Mouse (Mus musculus) natural killer cell, adult 2 months (primary cell): ENCODE results near the gene Gm20388.

ENCODE experiments used
- DNase-seq, 2 experiments: peaks; one replicate each; pipeline ENCODE4 v3.0.0; 2022; ENCODE audit warnings: low spot score in 2 of 2

Gm20388 gene

DNA sequence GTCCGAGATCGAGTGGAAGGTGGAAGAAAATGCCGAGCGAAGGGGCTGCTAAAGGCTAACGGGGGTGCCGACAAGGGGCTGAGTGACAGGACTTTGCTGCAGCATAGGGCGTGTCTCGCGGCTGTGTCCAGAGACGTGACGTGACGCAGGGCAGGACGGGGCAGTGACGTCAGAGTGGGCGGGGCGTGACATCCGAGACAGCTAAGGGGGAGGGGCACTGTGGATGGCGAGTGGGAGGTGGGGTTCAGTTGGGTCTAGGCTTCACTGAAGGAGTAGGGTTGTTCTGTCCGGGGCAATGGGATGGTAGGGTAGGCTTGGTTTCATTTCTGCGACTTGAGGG lies 3463.6 kb downstream of the Gm20388 start:
- peak; percentile 96 to 98 for DNase-seq

DNA sequence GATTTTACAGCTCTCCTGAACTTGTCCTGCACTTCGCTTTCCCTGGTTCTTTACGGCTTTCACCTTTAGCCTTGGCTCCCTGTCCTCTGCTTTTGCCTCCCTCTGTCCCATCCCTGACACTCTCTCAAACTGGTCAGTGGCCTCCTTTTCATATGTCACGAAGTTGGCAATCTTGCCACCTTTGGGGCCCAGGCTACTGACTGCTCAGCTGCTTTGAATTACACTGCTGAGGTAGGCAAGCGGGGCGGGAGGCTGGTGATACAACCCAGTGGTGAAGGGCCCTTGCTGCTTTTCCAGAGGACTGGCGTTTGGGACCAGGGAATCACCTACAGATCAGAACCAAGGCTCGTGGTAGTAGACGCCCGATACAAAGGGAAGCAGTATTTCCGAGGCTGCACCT lies 3465.1 kb downstream of the Gm20388 start:
- no peak for DNase-seq

DNA sequence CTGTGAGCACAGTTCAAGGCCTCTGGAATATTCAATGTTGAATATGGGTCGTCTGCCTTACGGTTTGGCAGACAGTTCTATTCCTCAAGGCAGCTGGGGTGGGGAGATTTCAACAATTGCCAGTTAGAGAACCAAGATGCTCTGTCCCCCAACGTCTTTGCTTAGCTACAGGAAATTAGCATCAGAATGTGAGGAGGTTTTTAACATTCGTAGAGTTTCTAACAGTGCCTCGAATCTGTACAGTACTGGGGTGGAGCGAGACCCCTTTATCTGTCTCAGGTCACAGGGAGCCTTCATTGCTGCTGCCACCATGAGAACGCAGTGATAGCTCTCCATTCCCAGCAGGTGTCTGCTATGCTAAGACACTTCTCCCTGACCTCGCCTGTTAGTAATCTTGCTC lies 3465.5 kb downstream of the Gm20388 start:
- no peak for DNase-seq

DNA sequence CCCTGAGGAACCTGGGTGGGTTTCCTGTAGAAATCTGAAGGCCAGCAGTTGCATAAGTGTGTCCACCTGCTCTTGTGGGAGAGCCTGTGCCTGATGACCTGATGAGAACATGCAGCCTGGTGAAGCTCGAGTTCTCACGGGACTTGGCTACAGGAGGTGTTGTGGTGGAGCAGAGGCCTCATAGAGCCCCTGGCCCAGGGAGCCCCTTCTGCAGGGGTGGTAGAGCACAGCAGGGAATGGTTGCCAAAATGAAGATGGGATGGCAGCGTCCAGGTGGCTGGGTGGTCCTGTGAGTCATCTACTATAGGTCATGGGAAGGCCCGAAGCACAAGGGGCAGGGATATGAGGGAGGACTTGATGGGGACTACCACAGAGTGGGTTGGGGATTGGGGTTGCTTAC lies 3471.1 kb downstream of the Gm20388 start:
- no peak for DNase-seq

DNA sequence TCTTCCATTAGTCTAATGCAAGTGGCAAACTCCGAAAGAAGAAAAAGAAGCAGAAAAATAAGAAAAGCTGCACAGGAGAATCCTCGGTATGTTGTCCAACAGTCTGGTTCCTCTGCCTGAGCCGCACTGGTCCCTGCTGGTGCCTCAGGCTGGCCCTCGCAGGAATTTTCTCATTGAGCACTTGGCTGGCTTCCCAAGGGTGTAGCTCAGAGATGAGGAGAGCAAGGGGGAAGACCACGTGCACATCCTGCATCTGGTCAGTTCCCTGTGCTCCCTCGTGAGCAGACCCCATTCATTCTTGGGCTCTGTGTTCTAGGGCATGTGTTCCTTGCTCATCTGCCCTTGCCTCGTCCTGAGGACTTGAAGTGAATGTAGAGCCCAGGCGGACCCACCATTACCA lies 3471.9 kb downstream of the Gm20388 start:
- no peak for DNase-seq

DNA sequence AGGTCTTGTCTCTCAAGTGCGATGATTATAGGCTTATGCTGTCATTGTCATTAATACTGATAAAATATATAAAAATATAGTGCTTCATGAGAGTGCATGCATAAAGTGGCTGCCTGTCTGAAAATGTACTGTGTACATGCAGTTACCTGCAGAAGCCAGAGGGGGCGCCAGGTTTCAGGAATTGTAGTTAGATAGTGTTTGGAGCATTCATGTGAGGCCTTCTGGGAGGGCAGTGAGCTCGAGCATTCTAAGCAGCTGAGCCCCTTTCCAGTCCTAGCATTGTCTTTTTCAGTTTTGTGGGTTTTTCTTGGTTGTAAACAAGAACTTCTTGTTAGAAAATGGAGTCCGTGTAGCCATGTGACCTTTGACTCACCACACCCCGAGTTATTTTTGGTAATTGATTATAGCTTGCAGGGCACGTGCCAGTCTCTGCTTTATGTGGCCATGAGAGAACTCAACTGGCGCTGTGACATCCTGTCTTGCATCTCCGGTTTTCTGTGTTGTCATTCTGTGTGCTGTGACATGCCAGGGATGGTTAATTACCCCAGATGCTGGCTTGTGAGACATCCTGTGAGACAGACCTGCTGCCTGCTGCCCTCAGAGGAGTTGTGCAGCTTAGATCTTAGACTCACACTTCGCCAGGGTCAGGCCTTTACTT lies 3474.4 kb downstream of the Gm20388 start:
- DNase-seq = peak in 1 of 2 experiments; percentile 41

DNA sequence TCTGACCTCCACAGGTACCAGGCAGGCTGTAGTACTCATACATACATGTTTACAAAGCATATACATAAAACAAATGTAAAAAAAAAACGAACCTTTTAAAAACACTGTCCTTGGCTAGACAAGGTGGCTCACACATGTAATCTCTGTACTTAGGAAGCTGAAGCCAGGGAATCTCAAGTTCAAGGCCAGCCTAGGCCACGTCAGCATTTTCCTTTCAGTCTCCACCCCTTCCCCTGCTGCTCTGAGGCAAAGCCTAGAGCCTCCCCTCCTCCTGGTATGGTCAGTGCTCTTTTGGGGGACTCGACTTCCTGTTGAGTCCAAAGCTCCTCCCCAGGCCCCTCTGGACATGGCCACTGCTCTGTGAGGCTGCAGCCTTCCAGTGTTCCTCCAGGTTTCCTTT lies 3476.4 kb downstream of the Gm20388 start:
- no peak for DNase-seq

DNA sequence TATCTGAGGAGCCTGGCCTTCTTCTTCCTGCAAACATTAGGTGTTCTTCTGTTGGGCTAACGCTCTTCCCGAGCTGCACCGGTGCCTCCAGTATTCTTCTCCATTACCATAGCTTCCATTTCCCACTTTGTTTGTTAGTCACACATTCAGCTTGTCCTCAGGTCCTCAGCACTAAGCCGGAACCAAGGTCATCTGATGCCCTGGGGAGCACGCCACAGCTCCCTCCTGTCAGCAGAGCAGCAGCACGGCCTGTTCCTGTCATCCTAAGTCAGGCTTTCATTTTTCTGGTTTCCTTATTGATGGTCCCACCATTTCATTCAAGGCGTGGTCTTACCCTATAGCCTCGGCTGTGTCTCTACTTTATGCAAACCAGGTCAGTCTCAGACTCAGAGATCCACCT lies 3477.2 kb downstream of the Gm20388 start:
- no peak for DNase-seq

DNA sequence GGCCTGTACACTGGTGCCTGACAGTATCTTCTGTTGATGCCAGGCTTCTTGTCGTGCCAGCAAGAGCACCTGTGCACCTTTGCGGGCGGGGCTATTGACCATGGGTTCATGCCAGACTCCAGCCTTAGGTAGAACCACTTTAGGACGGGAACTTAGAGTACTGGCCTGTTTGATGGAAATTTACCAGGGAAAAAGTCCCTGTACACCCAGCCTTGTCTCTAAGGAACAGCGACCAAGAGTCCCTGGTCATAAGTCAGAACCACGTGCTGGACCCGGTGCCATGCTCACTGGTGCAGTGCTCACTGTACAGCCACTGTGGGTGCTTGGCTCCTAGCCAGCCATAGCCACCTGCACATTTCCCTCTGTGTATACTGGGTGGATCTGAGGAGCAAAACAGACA lies 3478.4 kb downstream of the Gm20388 start:
- no peak for DNase-seq

DNA sequence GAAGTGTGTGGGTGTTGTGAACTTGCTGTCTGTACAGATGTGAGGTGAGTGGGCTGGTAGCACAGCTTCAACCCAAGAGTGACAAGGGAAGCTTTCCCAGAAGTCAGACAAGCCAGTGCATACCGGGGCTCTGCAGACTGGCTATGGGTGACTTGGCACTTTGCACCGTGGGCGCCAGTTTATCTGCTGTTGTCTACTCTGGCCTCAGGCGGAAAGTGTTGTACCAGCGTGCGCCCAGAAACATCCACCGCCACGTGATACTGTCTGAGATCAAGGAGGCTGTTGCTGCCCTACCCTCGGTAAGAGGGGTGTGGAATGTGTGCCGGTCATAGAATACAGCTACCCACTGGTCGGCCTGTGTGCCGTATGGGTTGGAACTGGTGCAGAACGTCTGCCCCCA lies 3487.7 kb downstream of the Gm20388 start:
- no peak for DNase-seq

DNA sequence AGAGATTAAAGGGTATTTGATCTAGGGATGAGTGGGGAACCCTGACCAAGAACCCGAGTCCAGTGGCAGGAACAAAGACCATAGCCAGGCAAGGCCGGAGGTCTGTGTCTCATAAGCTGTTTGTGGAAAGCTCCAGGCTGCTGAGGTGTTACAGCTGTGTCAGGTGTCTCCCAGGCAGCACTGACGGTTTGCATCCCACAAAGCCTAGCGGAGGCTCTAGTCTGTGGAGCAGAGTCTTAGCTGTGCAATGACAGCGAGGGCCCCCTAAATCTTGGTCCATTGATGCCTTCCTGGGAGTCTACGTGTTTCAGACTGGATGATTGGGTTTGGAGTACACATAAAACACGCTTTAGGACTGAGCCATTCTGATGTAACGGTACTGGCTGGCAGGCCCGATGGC lies 3491.3 kb downstream of the Gm20388 start:
- no peak for DNase-seq

DNA sequence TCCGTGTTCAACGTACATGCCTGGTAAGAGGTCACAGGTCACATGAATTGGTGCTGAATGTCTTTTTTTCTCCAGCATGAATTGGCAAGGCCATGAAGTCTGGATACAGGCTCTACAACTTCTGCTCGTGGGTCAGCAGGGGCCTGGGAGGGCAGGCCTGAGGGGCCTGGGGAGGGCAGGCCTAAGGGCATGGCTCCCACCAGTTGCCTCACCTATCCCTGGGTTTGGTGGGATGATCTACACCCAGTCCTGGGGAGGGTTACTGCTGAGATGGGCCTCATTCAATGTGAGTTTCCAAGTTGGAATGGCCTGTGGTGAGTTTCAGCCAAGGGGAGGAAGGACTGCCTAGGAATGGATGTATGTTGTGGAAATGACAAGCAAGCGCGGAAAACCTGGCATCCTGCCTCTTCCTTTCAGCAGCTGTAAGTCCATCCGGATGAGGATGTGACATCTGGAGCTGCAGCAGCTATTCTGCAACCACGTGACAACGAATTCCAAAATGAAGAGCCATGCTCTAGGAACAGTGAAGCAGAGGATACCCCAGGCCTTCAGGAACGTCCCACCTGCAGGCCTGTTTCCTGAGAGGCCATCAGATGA lies 3492.2 kb downstream of the Gm20388 start:
- DNase-seq = no peak

DNA sequence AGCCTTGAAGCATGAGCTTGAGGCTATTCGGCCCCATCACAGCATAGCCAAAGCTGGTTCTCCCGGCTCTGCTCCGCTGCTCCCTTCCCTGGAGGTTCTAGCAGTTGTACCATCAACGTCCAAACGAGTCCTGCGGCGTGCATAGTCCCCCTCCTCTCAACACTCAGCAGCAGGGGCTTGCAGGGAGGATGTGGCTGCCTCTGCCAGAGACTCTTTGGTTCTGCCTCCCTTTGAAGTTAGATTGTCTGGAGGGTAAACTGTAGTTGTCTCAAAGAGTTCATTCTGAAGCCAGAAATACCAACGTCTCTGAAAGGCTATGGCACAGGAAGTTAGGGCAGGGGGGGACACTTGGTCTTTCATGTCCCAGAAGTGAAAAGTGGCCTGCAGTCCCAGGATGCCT lies 3493.9 kb downstream of the Gm20388 start:
- DNase-seq = no peak

DNA sequence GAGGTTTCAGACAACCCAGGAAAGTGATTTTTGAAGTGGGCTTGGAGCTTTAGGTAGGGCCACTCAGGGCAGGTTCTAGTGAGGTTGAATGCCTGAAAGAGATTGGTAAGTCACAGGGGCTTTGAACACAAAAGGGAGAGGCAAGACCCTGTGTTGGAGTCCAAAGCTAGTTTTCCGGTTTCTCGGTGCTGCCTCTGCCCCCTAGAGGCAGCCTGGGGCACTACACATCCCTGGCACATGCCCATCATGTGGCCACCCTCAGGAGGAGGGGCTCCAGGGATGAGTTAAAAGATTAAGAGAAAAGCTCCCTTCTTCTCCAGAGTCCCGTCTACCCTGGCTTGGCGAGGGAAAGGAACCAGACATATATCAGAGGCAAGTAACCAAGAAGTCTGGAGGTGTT lies 3496.1 kb downstream of the Gm20388 start, which contains the start of gene Mc1r:
Gene Mc1r (plus strand): TSS at position 322 of the 400 bp plus-strand sequence.
- DNase-seq = peak; percentile 41 to 65

DNA sequence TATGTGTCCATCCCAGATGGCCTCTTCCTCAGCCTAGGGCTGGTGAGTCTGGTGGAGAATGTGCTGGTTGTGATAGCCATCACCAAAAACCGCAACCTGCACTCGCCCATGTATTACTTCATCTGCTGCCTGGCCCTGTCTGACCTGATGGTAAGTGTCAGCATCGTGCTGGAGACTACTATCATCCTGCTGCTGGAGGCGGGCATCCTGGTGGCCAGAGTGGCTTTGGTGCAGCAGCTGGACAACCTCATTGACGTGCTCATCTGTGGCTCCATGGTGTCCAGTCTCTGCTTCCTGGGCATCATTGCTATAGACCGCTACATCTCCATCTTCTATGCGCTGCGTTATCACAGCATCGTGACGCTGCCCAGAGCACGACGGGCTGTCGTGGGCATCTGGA lies 3497.0 kb downstream of the Gm20388 start:
- DNase-seq = no peak

DNA sequence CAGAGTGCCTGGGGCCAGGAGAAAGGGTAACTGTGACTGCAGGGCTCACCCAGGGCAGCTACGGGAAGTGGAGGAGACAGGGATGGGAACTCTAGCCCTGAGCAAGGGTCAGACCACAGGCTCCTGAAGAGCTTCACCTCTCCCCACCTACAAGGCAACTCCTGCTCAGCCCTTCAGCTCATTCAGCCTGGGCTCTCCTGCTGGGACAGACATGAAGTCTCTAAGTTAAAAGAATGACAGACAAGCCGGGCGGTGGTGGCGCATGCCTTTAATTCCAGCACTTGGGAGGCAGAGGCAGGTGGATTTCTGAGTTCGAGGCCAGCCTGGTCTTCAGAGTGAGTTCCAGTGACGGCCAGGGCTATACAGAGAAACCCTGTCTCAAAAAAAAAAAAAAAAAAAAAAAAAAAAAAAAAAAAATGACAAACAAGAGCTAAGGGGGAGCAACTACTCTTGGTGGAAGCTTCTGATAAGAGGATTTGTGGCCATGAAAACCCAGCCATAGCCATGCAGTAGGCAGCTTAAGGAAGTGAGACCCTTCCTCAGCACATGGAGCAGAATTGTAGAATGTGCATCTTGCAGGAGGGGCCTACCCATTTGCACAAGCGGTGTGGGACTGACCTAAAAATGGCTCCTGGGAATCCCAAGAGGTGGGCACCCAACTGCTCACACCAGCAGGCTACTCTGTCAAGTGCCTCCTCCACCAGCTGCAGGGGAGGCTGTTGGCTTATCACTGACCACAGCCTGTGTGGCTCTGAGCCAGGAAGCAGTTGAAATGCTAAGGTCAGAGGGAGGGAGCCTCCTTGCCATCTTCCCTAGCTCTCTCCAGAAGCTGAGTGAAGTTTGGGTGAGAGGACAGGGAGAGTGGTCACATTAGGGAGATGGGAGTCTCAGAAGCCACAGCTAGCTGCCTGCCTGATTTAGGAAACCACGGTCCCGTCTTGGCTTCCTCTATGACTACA lies 3498.2 kb downstream of the Gm20388 start:
- DNase-seq = no peak

DNA sequence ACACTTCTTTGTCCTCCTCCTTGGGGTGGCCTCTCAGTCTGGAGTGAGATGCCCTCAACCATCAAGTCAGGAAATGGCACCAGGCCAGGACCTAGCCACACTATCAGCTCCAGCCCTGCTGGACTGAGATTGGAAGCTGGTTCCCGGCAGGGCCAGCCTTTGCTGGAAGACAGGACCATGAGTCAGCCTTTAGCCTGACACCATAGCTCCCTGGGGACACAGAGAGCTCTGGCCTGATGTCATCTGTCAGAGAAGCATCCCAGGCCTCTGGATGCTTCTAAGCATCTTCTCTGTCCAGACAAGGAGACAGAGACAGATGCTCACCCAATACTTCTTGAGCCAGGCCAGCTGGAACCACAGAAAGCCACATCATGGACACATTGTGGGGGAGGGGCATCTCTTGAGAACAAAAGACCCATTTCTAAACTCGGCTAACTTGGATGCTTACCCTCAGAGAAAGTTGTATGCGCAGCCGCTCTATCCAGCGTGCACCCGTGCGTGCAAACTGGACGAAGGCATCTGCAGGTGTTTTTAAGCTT lies 3499.5 kb downstream of the Gm20388 start:
- DNase-seq = no peak

DNA sequence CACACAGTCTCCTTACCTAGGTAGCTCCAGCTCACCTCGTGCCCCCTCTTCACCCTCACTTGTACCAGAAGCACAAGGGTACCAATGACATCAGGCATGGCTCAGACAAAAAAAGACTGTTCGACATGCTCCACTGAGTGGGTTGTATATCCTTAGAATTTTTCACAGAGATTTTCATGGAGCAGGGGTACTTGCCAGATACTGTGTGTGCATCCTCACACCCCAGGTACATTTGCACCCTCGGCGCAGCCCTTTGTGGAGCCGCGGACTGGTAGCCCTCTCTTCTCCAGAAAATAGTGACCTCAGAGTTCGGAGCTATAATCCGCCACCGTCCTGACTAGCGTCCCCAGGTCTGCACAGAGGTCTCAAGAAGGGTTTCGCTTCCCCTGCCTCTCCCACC lies 3500.1 kb downstream of the Gm20388 start:
- no peak for DNase-seq

DNA sequence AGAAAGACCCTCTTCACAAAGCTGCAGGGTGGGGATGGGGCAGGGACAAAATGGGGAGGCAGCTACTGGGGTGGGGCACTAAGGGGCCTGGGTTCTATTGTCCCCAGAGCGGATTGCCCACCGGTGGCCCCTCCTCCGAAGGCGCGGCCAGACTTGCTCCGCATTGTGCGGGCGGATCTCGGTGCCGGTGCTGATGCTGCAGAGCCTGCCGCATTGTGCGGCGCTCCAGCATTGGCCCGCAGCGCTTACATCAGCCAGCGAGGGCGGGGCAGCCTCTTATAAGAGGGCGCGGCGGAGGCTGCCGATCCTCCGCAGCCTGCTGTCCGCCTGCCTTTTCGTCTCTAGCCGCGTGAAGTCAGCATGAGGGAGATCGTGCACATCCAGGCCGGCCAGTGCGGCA lies 3500.6 kb downstream of the Gm20388 start, which contains the start of gene Tubb3:
Gene Tubb3 (plus strand): TSS at position 179 of the 400 bp plus-strand sequence.
- DNase-seq = peak in 1 of 2 experiments; percentile 37

DNA sequence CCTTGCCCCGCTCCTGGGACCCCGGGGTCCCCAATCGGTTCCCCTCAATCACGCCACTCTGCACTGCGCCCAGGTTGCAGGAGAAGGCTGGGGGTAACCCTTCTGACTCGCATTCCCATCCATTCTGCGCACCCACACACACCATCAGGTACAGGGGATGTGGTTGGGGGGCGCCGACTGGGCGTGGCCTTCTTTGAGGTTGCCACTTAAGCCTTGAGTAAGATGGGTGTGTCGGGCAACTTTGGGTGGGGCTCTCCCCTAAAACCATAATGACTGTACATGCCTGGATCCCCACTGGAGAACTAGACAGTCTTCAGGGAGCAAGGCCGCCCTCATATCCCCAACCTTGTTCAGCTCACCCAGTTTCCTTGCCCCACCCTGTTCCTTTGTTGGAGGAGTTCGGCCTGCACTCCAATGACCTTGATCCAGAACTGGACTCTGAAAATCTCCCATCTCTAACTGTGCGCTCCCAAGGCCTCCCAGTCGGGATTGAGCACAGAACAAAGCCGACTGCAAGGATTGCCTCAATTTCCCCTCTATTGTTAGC lies 3501.2 kb downstream of the Gm20388 start:
- DNase-seq = no peak

DNA sequence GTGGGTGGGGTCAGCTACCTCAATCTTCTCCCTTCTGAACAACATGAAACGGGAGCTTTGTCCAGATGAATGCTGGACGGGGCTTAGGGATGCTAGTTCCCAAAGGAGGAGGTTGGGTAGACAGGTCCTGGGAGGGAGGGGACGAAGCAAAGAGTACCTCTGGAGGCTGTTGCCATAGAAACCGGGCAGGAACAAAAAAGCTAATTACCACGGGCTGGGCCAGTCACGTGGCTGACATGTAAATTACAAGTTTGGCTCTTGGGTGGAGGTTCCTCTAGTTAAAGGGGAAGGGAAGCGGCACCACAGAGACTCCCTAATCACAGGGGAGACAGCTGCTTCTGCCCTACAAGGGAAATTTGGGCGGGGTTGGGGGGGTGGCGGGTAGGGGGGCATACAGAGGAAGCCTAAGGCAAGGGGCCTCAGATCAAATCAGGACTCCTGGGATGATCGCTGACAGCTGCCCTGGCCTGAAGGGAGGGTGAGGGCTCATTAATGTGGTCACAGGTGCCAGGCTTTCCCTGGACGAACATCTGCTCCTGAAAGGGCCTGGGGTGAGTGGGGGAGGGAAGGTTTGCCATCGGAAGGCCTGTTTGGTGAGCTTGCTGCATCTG lies 3502.0 kb downstream of the Gm20388 start:
- DNase-seq = peak in 1 of 2 experiments; percentile 50

DNA sequence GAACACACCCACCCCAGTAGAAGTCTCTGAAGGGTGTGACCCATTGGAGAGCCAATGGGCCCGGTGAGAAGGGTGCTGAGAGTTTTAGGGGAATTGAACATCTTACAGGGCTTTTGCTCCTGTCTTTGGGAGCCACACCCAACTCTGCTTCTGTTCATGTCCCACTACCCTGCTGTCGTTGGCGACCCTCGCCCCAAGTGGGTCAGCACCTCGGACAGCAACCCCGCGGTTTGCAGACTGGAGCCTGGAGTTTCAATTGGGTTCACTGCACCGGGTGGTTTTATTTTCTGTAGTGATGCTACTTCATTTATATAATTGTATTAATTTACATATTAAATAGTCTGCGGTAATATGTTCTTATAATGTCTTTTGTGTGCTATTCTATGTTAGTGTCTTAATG lies 3503.6 kb downstream of the Gm20388 start:
- no peak for DNase-seq
